Mouse (Mus musculus): ENCODE results near the gene Prrg3.

- no peak for TF ChIP-seq EP300 (optimal IDR thresholded peaks at IDR 0.05)
- TF ChIP-seq CTCF (IDR thresholded peaks at IDR 0.05; ENCODE audit: low read depth) = no peak
Observed at GRCm38 (mm10) chrX:71968216-71968615, 5.8 kb downstream of the Prrg3 start.

Data from stomach, postnatal 0 days (tissue).